Mouse (Mus musculus): ENCODE results near the gene Kif2a. TPM values are rescaled to one million over a fixed set of nuclear protein-coding genes. Genes with fewer than 3 reads are reported as not detected.

Gene Kif2a
- polyA plus RNA-seq, 2 experiments, result 16.2 to 19.2 TPM

- H3K27me3 ChIP-seq (ENCODE audit: control insufficient read depth, insufficient read depth, low read length), result no peaks in the 10 kb centered on the region
- H3K4me1 ChIP-seq (replicated peaks; ENCODE audit: control insufficient read depth in 2 of 2, insufficient read depth in 2 of 2, low read length in 1 of 2), result peaks cover 0 to 13% of the 10 kb centered on the region in 2 experiments; a peak in 3 of 4 replicates
- no peaks in the 10 kb centered on the region for H3K9me3 ChIP-seq (ENCODE audit: control insufficient read depth, low read length)
- H3K4me3 ChIP-seq (ENCODE audit: insufficient read depth in 1 of 2, low read depth in 2 of 2, low read length in 2 of 2), result no peak overlapping the region
- H3K9ac ChIP-seq (replicated peaks), result no peak overlapping the region
- WGBS (ENCODE audit: insufficient replicate concordance), result 36% methylated on average over 3 of the region's 3 CpGs
- TF ChIP-seq CTCF (IDR thresholded peaks at IDR 0.05; ENCODE audit: low read depth), result no peak
- TF ChIP-seq EP300 (IDR thresholded peaks at IDR 0.05; ENCODE audit: low read depth), result no peak
- DNase-seq (ENCODE audit: low read depth in 3 of 3, low spot score in 3 of 3), result no peak
- H3K27ac ChIP-seq, result no peak overlapping the region
- H3K36me3 ChIP-seq (replicated peaks; ENCODE audit: control insufficient read depth, insufficient read depth, low read depth), result no peaks in the 10 kb centered on the region
- no peak overlapping the region for H3K4me2 ChIP-seq (ENCODE audit: low read depth)
- no peak for ATAC-seq (ENCODE audit: insufficient read depth)
Observed at GRCm38 (mm10) chr13:107035511-107036113, 13.7 kb upstream of the Kif2a start.

GRCm38 (mm10) chr13:107035078-107035477 lies 13.2 kb upstream of the Kif2a start:
- Histone ChIP-seq H3K4me1 (replicated peaks; ENCODE audit: control insufficient read depth in 2 of 2, insufficient read depth in 2 of 2, low read length in 1 of 2) (peaks cover 0 to 13% of the 10 kb centered on the region in 2 experiments; a peak in 3 of 4 replicates), H3K27me3 (ENCODE audit: control insufficient read depth, insufficient read depth, low read length) (no peaks in the 10 kb centered on the region), H3K9me3 (ENCODE audit: control insufficient read depth, low read length) (no peaks in the 10 kb centered on the region), H3K4me3 (ENCODE audit: insufficient read depth in 1 of 2, low read depth in 2 of 2, low read length in 2 of 2) (no peak overlapping the region), H3K36me3 (replicated peaks; ENCODE audit: control insufficient read depth, insufficient read depth, low read depth) (no peaks in the 10 kb centered on the region), H3K27ac (no peak overlapping the region), H3K9ac (replicated peaks) (no peak overlapping the region), H3K4me2 (ENCODE audit: low read depth) (no peak overlapping the region)
- WGBS (ENCODE audit: insufficient replicate concordance), result 67% methylated on average over 4 of the region's 4 CpGs
- no peak for ATAC-seq (ENCODE audit: insufficient read depth)
- no peak for DNase-seq (ENCODE audit: low read depth in 3 of 3, low spot score in 3 of 3)
- TF ChIP-seq EP300 (IDR thresholded peaks at IDR 0.05; ENCODE audit: low read depth) (no peak), CTCF (IDR thresholded peaks at IDR 0.05; ENCODE audit: low read depth) (no peak)

GRCm38 (mm10) chr13:107034028-107034920 lies 12.3 kb upstream of the Kif2a start:
- WGBS (ENCODE audit: insufficient replicate concordance), result 36% methylated on average over 1 of the region's 1 CpGs
- ATAC-seq (ENCODE audit: insufficient read depth) (peak; percentile 68), DNase-seq (ENCODE audit: low read depth in 3 of 3, low spot score in 3 of 3) (peak in 2 of 3 experiments; percentile 25 to 36)
- H3K4me3 ChIP-seq (ENCODE audit: insufficient read depth in 1 of 2, low read depth in 2 of 2, low read length in 2 of 2), result peak overlapping the region; percentile 27 to 29; a peak in 3 of 4 replicates
- no peak for TF ChIP-seq CTCF (IDR thresholded peaks at IDR 0.05; ENCODE audit: low read depth)
- no peak for TF ChIP-seq EP300 (IDR thresholded peaks at IDR 0.05; ENCODE audit: low read depth)
- H3K36me3 ChIP-seq (replicated peaks; ENCODE audit: control insufficient read depth, insufficient read depth, low read depth), result no peaks in the 10 kb centered on the region
- H3K27ac ChIP-seq, result no peak overlapping the region
- H3K27me3 ChIP-seq (ENCODE audit: control insufficient read depth, insufficient read depth, low read length), result no peaks in the 10 kb centered on the region
- peaks cover 0 to 13% of the 10 kb centered on the region in 2 experiments; a peak in 3 of 4 replicates for H3K4me1 ChIP-seq (replicated peaks; ENCODE audit: control insufficient read depth in 2 of 2, insufficient read depth in 2 of 2, low read length in 1 of 2)
- no peak overlapping the region for H3K9ac ChIP-seq (replicated peaks)
- H3K9me3 ChIP-seq (ENCODE audit: control insufficient read depth, low read length), result no peaks in the 10 kb centered on the region
- peak overlapping the region; percentile 20; the same call in 1 of the 2 replicates for H3K4me2 ChIP-seq (ENCODE audit: low read depth)

- TF ChIP-seq EP300 (IDR thresholded peaks at IDR 0.05; ENCODE audit: low read depth), result no peak
- no peak for TF ChIP-seq CTCF (IDR thresholded peaks at IDR 0.05; ENCODE audit: low read depth)
- Histone ChIP-seq H3K4me1 (replicated peaks; ENCODE audit: control insufficient read depth in 2 of 2, insufficient read depth in 2 of 2, low read length in 1 of 2) (peaks cover 0 to 8% of the 10 kb centered on the region in 2 experiments; a peak in 2 of 4 replicates), H3K4me2 (ENCODE audit: low read depth) (no peak overlapping the region), H3K9ac (replicated peaks) (no peak overlapping the region), H3K4me3 (ENCODE audit: insufficient read depth in 1 of 2, low read depth in 2 of 2, low read length in 2 of 2) (no peak overlapping the region), H3K9me3 (ENCODE audit: control insufficient read depth, low read length) (no peaks in the 10 kb centered on the region), H3K36me3 (replicated peaks; ENCODE audit: control insufficient read depth, insufficient read depth, low read depth) (no peaks in the 10 kb centered on the region), H3K27me3 (ENCODE audit: control insufficient read depth, insufficient read depth, low read length) (no peaks in the 10 kb centered on the region), H3K27ac (no peak overlapping the region)
- ATAC-seq (ENCODE audit: insufficient read depth) (no peak), DNase-seq (ENCODE audit: low read depth in 3 of 3, low spot score in 3 of 3) (no peak)
Observed at GRCm38 (mm10) chr13:107031228-107031627, 9.3 kb upstream of the Kif2a start.

GRCm38 (mm10) chr13:107027218-107027617 lies 5.3 kb upstream of the Kif2a start:
- no peak overlapping the region for H3K27ac ChIP-seq
- H3K4me1 ChIP-seq (replicated peaks; ENCODE audit: control insufficient read depth in 2 of 2, insufficient read depth in 2 of 2, low read length in 1 of 2), result peaks cover 10 to 21% of the 10 kb centered on the region in 2 experiments
- 58% methylated on average over 4 of the region's 4 CpGs for WGBS (ENCODE audit: insufficient replicate concordance)
- no peaks in the 10 kb centered on the region for H3K9me3 ChIP-seq (ENCODE audit: control insufficient read depth, low read length)
- H3K4me3 ChIP-seq (ENCODE audit: insufficient read depth in 1 of 2, low read depth in 2 of 2, low read length in 2 of 2), result no peak overlapping the region
- no peaks in the 10 kb centered on the region for H3K27me3 ChIP-seq (ENCODE audit: control insufficient read depth, insufficient read depth, low read length)
- H3K9ac ChIP-seq (replicated peaks), result no peak overlapping the region
- TF ChIP-seq EP300 (IDR thresholded peaks at IDR 0.05; ENCODE audit: low read depth) (no peak), CTCF (IDR thresholded peaks at IDR 0.05; ENCODE audit: low read depth) (no peak)
- DNase-seq (ENCODE audit: low read depth in 3 of 3, low spot score in 3 of 3) (no peak), ATAC-seq (ENCODE audit: insufficient read depth) (no peak)
- H3K4me2 ChIP-seq (ENCODE audit: low read depth), result no peak overlapping the region
- no peaks in the 10 kb centered on the region for H3K36me3 ChIP-seq (replicated peaks; ENCODE audit: control insufficient read depth, insufficient read depth, low read depth)
